Mouse (Mus musculus) ZHBTc4 (cell line): ENCODE results near the gene Acox1.

ENCODE experiments used
- DNase-seq: peaks from one replicate; pipeline ENCODE4 v3.0.0-alpha.2; 2011; ENCODE audit warnings: low read depth, low spot score

Acox1 gene

GRCm38 (mm10) chr11:116212847-116213246 is 14.0 kb upstream of the Acox1 start:
- no peak for DNase-seq

GRCm38 (mm10) chr11:116210696-116211095 is 11.9 kb upstream of the Acox1 start:
- peak; percentile 46 for DNase-seq

GRCm38 (mm10) chr11:116209257-116209656 is 10.4 kb upstream of the Acox1 start:
- DNase-seq: no peak

- no peak for DNase-seq
Measured at GRCm38 (mm10) chr11:116208660-116209059, 9.8 kb upstream of the Acox1 start.

GRCm38 (mm10) chr11:116206678-116207077 is 7.8 kb upstream of the Acox1 start:
- DNase-seq: no peak

- no peak for DNase-seq
Measured at GRCm38 (mm10) chr11:116203150-116203549, 4.3 kb upstream of the Acox1 start.

- DNase-seq: no peak
Measured at GRCm38 (mm10) chr11:116201151-116201550, 2.3 kb upstream of the Acox1 start.

GRCm38 (mm10) chr11:116198132-116198531 is 713 bp downstream of the Acox1 start:
- no peak for DNase-seq

GRCm38 (mm10) chr11:116197584-116197906 is 1.3 kb downstream of the Acox1 start:
- DNase-seq: no peak

GRCm38 (mm10) chr11:116196866-116197583 is 1.8 kb downstream of the Acox1 start:
- DNase-seq: no peak

- no peak for DNase-seq
Measured at GRCm38 (mm10) chr11:116196336-116196735, 2.5 kb downstream of the Acox1 start.

GRCm38 (mm10) chr11:116195252-116195651 is 3.6 kb downstream of the Acox1 start:
- DNase-seq: peak; percentile 46

- no peak for DNase-seq
Measured at GRCm38 (mm10) chr11:116194619-116195018, 4.2 kb downstream of the Acox1 start.

GRCm38 (mm10) chr11:116187226-116187930 is 11.5 kb downstream of the Acox1 start:
- peak; percentile 71 for DNase-seq

- no peak for DNase-seq
Measured at GRCm38 (mm10) chr11:116186360-116186759, 12.5 kb downstream of the Acox1 start.

- DNase-seq: no peak
Measured at GRCm38 (mm10) chr11:116185836-116186235, 13.0 kb downstream of the Acox1 start.

- no peak for DNase-seq
Measured at GRCm38 (mm10) chr11:116178411-116179121, 20.3 kb downstream of the Acox1 start.

GRCm38 (mm10) chr11:116176010-116176409 is 22.8 kb downstream of the Acox1 start:
- no peak for DNase-seq

GRCm38 (mm10) chr11:116174775-116175448 is 23.9 kb downstream of the Acox1 start:
- no peak for DNase-seq

GRCm38 (mm10) chr11:116171959-116172358 is 26.9 kb downstream of the Acox1 start:
- no peak for DNase-seq

GRCm38 (mm10) chr11:116170003-116170800 is 28.6 kb downstream of the Acox1 start:
- no peak for DNase-seq
